Mouse (Mus musculus) heart, embryonic 13.5 days (tissue): ENCODE measurements at regions not wholly inside any gene's neighbourhood (a gene's known extent, or its start where the extent isn't known, plus 50 kb on each side); places are given as distances from the start of the nearest gene placed in this dataset.
A peak's percentile ranks its signal among the peaks of the same experiment; 100 is the strongest.

Experiments
- ATAC-seq: fragments of 200-750 bp; cut with Nextera tagmentation; 2 replicates; pipeline ENCODE4 v1.8.0; 2017; ENCODE audit warnings: moderate TSS enrichment; ENCODE audit not compliant: insufficient number of reproducible peaks, low FRiP score, low TSS enrichment; ENCODE audit errors: extremely low read depth
- H3K27ac ChIP-seq: fragments of 300-500 bp; sonication (generic); replicated peaks from 2 replicates; pipeline ENCODE4 v1.5.1; 2015; ENCODE audit warnings: moderate library complexity, mild to moderate bottlenecking, inconsistent platforms
- H3K27me3 ChIP-seq: fragments of 300-500 bp; sonication (generic); replicated peaks from 2 replicates; pipeline ENCODE4 v1.6.1; 2015; ENCODE audit warnings: mild to moderate bottlenecking, inconsistent platforms
- H3K36me3 ChIP-seq: fragments of 300-500 bp; sonication (generic); 2 replicates; pipeline ENCODE4 v1.6.1; 2015; ENCODE audit warnings: mild to moderate bottlenecking, inconsistent platforms
- H3K4me1 ChIP-seq: fragments of 300-500 bp; sonication (generic); 2 replicates; pipeline ENCODE4 v1.6.1; 2015; ENCODE audit warnings: inconsistent platforms
- H3K4me2 ChIP-seq: fragments of 300-500 bp; sonication (generic); 2 replicates; pipeline ENCODE4 v1.6.1; 2015; ENCODE audit warnings: inconsistent platforms, mild to moderate bottlenecking, moderate library complexity
- H3K4me3 ChIP-seq: fragments of 300-500 bp; sonication (generic); 2 replicates; pipeline ENCODE4 v1.5.1; 2015; ENCODE audit warnings: moderate library complexity, mild to moderate bottlenecking, inconsistent platforms
- H3K9ac ChIP-seq: fragments of 300-500 bp; sonication (generic); 2 replicates; pipeline ENCODE4 v1.6.1; 2015; ENCODE audit warnings: inconsistent platforms, mild to moderate bottlenecking, moderate library complexity
- H3K9me3 ChIP-seq: fragments of 300-500 bp; sonication (generic); 2 replicates; pipeline ENCODE4 v1.6.1; 2016; ENCODE audit warnings: inconsistent platforms
- WGBS: fragments of 180-500 bp; shearing (Covaris S2); methylation state at CpG from one replicate; pipeline ENCODE4 v1.1.7; 2015; ENCODE audit warnings: mixed read lengths; 5-methylcytosine and 5-hydroxymethylcytosine counted together

GRCm38 (mm10) chr11:31808216-31808838, 63.7 kb upstream of the Cpeb4 start:
- ATAC-seq = no peak
- H3K36me3 ChIP-seq = no peaks in the 10 kb centered on the region
- H3K4me1 ChIP-seq = peaks cover 49% of the 10 kb centered on the region
- H3K9me3 ChIP-seq = no peaks in the 10 kb centered on the region
- H3K4me3 ChIP-seq = no peak overlapping the region
- H3K27me3 ChIP-seq = no peaks in the 10 kb centered on the region
- no peak overlapping the region for H3K9ac ChIP-seq
- no peak overlapping the region for H3K27ac ChIP-seq
- H3K4me2 ChIP-seq = no peak overlapping the region
- WGBS = 71% methylated on average over 5 of the region's 5 CpGs

- no peaks in the 10 kb centered on the region for H3K9me3 ChIP-seq
- H3K27me3 ChIP-seq = no peaks in the 10 kb centered on the region
- peaks cover 43% of the 10 kb centered on the region for H3K4me1 ChIP-seq
- no peaks in the 10 kb centered on the region for H3K36me3 ChIP-seq
- ATAC-seq = peak; percentile 28; the same call in 1 of the 2 replicates
- 0 out of 2 replicates have a peak overlapping the region, but pooled peaks have one; percentile 8 for H3K9ac ChIP-seq
- no peak overlapping the region for H3K4me3 ChIP-seq
- WGBS = 48% methylated on average over 7 of the region's 7 CpGs
- no peak overlapping the region for H3K4me2 ChIP-seq
- H3K27ac ChIP-seq = peak overlapping the region; percentile 13
Observed at GRCm38 (mm10) chr11:31810011-31810786, 61.8 kb upstream of the Cpeb4 start.

GRCm38 (mm10) chr11:31812215-31812614, 59.8 kb upstream of the Cpeb4 start:
- Histone ChIP-seq H3K4me1 (peaks cover 42% of the 10 kb centered on the region), H3K27ac (peak overlapping the region; percentile 78), H3K4me2 (peak overlapping the region; percentile 38), H3K9me3 (no peaks in the 10 kb centered on the region), H3K27me3 (no peaks in the 10 kb centered on the region), H3K4me3 (no peak overlapping the region), H3K36me3 (no peaks in the 10 kb centered on the region), H3K9ac (0 out of 2 replicates have a peak overlapping the region, but pooled peaks have one; percentile 45)
- WGBS = 13% methylated on average over 9 of the region's 9 CpGs
- ATAC-seq = peak; percentile 84

- ATAC-seq = no peak
- no peak overlapping the region for H3K4me2 ChIP-seq
- H3K9ac ChIP-seq = no peak overlapping the region
- H3K4me3 ChIP-seq = no peak overlapping the region
- no peaks in the 10 kb centered on the region for H3K9me3 ChIP-seq
- WGBS = 72% methylated on average over 4 of the region's 4 CpGs
- H3K36me3 ChIP-seq = no peaks in the 10 kb centered on the region
- no peaks in the 10 kb centered on the region for H3K27me3 ChIP-seq
- H3K27ac ChIP-seq = no peak overlapping the region
- peaks cover 28% of the 10 kb centered on the region for H3K4me1 ChIP-seq
Observed at GRCm38 (mm10) chr11:31814616-31815015, 57.4 kb upstream of the Cpeb4 start.

GRCm38 (mm10) chr11:31815855-31816488, 56.0 kb upstream of the Cpeb4 start:
- 82% methylated on average over 12 of the region's 12 CpGs for WGBS
- H3K27ac ChIP-seq = no peak overlapping the region
- H3K9ac ChIP-seq = no peak overlapping the region
- no peaks in the 10 kb centered on the region for H3K9me3 ChIP-seq
- H3K4me2 ChIP-seq = no peak overlapping the region
- no peaks in the 10 kb centered on the region for H3K36me3 ChIP-seq
- H3K4me3 ChIP-seq = no peak overlapping the region
- no peak for ATAC-seq
- peaks cover 14% of the 10 kb centered on the region for H3K4me1 ChIP-seq
- no peaks in the 10 kb centered on the region for H3K27me3 ChIP-seq

GRCm38 (mm10) chr11:31818032-31818431, 54.0 kb upstream of the Cpeb4 start:
- no peaks in the 10 kb centered on the region for H3K36me3 ChIP-seq
- H3K9me3 ChIP-seq = no peaks in the 10 kb centered on the region
- ATAC-seq = no peak

GRCm38 (mm10) chr11:31819964-31820363, 52.0 kb upstream of the Cpeb4 start:
- no peaks in the 10 kb centered on the region for H3K27me3 ChIP-seq
- no peak overlapping the region for H3K27ac ChIP-seq
- no peak overlapping the region for H3K4me2 ChIP-seq
- H3K9ac ChIP-seq = no peak overlapping the region
- no peak overlapping the region for H3K4me3 ChIP-seq
- H3K36me3 ChIP-seq = no peaks in the 10 kb centered on the region
- no peaks in the 10 kb centered on the region for H3K9me3 ChIP-seq
- ATAC-seq = no peak
- peaks cover 23% of the 10 kb centered on the region for H3K4me1 ChIP-seq
- 72% methylated on average over 4 of the region's 4 CpGs for WGBS

More at GRCm38 (mm10) chr11:31818032-31818431, 54.0 kb upstream of the Cpeb4 start:
- H3K27ac ChIP-seq = no peak overlapping the region
- no peak overlapping the region for H3K4me3 ChIP-seq
- no peaks in the 10 kb centered on the region for H3K27me3 ChIP-seq
- H3K4me2 ChIP-seq = no peak overlapping the region
- 74% methylated on average over 7 of the region's 7 CpGs for WGBS
- peaks cover 14% of the 10 kb centered on the region; the same call in 1 of the 2 replicates for H3K4me1 ChIP-seq
- no peak overlapping the region for H3K9ac ChIP-seq

- no peak overlapping the region for H3K4me2 ChIP-seq
- 63% methylated on average over 12 of the region's 12 CpGs for WGBS
- no peaks in the 10 kb centered on the region for H3K9me3 ChIP-seq
- no peak overlapping the region for H3K27ac ChIP-seq
- peaks cover 23% of the 10 kb centered on the region for H3K4me1 ChIP-seq
- ATAC-seq = no peak
- H3K36me3 ChIP-seq = no peaks in the 10 kb centered on the region
- no peak overlapping the region for H3K4me3 ChIP-seq
- H3K9ac ChIP-seq = no peak overlapping the region
- H3K27me3 ChIP-seq = no peaks in the 10 kb centered on the region
Observed at GRCm38 (mm10) chr11:31821479-31822411, 50.3 kb upstream of the Cpeb4 start.
